Mouse (Mus musculus): Measurements from ENCODE around the gene Cox6b2.
"Not testable (repeated sequence)": the region's sequence is repeated elsewhere in the genome, so short reads cannot be mapped to it uniquely, and the experiment has no call there.

The Cox6b2 gene

DNA sequence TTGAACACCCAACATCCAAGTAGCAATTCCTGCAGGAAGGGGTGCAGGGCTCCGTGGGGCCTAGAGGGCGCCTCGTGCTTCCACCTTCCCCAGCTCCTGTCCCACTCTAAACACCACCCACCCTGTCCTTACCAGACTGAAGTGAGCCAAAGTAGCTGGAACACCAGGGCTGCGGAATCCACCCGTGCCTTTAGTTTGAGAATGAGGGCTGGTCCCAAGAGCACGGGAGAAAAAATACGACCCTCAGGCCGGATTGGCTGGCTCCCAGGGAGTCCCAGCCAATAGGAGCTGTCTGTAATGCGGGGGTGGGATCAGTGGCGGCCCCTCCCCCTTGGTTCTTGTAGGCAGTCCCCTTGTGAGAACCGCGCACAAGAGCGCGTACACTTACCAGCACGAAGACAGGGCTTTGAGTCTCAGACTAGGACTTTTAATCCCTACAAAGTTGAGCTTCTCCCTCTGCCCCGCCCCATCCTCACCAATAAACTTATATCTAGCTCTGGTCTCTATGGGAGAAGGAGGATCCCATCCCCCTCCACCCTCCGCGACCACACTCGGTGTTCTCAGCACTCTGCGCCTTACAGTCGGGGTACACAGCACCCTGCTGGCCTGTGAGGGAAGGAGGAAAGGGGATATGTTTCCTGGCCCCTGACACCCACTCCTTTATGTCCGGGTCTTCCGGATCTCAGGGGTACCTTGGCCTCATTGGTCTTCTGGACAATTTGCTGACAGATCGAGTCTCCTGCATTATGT is at the start of gene Cox6b2:
Gene Cox6b2, minus strand, starts transcription at position 274 of the 750 bp plus-strand sequence.
- DNase-seq (ENCODE audit: low read depth, low spot score), result peak; percentile 99

DNA sequence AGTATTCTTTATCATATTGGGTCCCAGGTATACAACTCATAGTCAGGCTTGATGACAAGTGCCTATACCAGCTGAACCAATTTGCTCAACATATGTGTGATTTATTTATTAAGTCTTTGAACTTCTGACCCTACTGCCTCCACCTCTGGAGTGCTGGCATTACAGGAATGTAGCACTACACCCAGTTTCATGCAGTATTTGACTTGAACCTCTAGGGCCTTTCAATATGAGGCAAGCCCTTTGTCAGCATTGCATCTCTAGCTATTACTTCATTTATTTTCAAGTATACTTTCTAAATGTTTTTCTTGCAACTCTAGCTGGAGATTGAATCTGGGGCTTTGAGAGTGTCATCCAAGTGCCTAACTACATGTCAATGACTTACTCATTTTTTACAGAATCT is 49.4 kb upstream of the Cox6b2 start:
- DNase-seq (ENCODE audit: low read depth, low spot score), result no peak

DNA sequence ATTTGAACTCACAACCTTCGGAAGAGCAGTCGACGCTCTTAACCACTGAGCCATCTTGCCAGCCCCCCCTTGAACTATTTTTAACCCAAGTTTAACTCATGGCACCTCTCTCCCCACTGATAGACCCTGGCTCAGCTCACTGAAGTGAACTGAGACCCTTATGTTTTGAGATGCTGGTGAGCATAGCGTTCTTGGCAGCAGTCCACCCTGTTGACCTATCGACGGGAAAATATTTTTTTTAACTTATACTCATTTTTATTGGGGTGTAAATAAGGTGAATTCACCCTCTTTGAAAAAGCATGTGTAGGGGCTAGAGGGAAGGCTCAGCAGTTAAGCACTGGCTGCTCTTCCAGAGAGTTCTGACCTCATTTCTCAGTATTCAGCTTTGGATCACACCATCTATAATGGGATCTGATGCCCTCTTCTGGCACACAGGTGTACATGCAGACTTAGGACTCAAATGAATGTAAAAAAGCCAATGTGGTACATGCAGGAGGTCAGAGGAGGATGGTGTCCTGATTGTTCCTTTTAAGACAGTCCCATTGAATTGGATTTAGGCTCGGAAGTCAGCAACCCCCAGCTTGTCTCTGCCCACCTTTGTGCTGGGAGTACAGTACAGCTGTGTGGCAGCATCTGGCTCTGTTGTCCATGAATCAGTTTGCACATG is 43.0 kb upstream of the Cox6b2 start:
- peak; percentile 82 for DNase-seq (ENCODE audit: low read depth, low spot score)

DNA sequence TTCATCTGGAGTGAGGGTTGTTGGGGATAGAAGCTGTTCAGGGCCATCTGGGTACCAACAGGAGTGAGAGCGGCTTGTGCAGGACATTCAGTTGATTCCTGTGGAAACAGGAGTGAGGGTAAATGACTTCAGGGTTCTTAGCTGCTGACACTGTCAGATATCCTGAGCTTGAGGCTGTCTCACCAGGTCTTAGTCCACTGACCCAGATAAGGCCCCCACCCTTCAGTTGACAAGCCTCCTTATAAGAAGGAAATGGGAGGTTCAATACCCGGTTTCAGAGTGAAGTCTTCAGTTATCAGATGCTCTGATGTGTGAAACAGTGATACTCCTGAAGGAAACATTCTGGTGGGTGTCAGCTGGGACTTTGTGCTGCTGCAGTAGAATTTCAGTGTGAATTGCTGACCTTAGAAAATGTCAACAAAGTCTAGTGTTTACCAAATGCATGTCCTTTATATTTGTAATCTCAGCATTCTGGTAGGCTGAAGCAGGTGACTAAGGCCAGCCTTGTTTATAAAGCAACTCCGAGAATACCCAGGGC is 41.8 kb upstream of the Cox6b2 start:
- no peak for DNase-seq (ENCODE audit: low read depth, low spot score)

DNA sequence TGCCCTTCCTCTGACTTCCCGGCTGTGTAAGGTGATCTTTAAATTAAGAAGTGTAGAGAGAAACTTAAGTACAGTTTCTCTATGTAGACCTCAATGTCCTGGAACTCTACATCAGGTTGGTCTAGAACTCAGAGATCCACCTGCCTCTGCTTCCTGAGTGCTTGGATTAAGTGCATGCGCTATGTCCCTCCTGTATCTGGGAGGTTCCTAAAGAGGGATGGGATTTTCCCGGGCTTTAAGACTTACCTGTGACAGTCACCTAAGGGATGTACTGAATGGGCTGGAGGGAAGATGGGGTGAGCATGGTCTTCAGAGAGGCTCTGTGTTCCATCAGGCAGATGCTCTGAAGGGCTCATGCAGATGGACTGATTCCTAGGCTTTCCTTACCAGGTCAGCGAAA is 40.8 kb upstream of the Cox6b2 start:
- DNase-seq (ENCODE audit: low read depth, low spot score), result peak; percentile 54

DNA sequence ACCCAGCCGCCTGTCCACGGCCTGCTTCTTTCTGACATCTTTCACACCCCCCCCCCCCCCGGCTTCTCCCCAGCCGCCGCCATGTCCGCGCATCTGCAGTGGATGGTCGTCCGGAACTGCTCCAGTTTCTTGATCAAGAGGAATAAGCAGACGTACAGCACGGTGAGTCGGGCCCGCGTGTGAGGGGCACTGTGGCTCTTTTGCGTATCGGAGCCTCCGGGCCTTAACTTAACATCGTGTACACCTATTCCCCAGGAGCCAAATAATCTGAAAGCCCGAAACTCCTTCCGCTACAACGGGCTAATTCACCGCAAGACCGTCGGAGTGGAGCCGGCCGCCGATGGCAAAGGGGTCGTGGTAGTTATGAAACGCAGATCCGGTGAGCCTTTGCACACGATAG is 40.4 kb upstream of the Cox6b2 start:
- DNase-seq (ENCODE audit: low read depth, low spot score), result not testable (repeated sequence)

DNA sequence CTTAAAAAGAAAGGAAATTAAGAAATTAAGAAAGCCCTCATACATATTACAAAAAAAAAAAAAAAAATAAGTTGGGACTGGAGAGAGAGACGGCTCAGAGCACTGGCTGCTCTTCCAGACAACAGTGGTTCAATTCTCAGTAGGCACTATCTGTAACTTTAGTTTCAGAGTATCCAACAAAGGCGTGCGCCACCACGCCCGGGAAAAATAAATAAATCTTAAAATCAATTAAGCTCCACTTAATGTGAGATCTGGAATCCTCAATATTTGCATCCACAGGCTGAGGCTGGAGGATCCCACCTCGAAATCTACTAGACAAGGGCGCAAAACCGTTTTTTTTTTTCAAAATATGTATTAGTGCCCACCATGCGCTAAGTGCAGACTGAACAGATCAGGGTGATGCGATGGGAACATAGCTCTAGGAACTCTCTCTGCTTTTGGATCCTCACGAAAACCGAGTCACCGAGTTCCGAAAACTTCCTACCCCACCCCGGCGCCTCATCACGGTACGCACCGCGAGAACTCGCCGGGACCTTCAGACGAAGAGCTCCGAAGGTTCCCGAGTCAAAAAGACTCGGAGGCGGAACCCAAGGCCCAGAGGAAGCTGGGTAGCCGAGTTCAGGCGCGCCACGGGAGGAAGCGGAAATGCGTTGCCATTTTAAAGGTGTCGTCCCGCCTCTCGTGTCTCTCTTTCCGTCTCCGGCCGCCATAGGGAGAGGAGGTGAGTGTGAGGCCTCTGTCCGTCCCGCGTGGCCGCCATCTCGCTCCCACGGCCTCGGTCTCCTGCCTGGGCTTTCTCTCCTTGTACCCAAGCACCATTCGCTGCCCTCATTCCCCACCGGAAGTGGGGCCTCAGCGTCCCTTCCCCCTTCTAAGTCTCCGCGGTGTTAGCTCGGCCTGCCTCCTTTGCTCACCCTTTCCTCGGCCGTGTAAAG is 39.7 kb upstream of the Cox6b2 start, which contains the start of gene Rpl28:
Gene Rpl28, plus strand, starts transcription at position 597 of the 935 bp plus-strand sequence.
- DNase-seq (ENCODE audit: low read depth, low spot score), result peak; percentile 98

DNA sequence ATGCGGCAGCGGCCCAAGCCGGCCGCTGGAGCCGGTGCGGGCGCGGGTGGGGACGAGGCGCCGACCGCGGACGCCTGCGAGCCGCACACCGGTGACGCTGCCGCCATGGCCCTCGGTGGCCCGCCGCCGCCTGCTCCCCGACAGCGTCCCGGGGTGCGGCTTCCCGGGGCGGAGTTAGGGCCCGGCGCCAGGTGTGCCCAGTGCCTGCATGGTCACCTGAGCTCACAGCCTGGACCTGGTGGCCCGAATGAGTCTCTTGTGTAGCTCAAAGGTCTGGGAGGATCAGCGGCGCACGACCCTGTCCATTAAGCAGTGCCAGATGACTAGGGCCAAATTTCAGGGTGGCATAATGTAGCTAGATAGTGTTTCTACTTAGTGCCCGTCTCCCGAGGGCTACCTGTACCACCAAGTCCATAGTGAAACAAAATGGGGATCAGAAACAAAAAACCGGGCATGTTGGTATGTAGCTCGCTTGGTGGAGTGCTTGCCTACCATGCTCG is 36.6 kb upstream of the Cox6b2 start, which contains the start of gene Tmem238:
Gene Tmem238, minus strand, starts transcription at position 221 of the 500 bp plus-strand sequence.
- DNase-seq (ENCODE audit: low read depth, low spot score), result no peak

DNA sequence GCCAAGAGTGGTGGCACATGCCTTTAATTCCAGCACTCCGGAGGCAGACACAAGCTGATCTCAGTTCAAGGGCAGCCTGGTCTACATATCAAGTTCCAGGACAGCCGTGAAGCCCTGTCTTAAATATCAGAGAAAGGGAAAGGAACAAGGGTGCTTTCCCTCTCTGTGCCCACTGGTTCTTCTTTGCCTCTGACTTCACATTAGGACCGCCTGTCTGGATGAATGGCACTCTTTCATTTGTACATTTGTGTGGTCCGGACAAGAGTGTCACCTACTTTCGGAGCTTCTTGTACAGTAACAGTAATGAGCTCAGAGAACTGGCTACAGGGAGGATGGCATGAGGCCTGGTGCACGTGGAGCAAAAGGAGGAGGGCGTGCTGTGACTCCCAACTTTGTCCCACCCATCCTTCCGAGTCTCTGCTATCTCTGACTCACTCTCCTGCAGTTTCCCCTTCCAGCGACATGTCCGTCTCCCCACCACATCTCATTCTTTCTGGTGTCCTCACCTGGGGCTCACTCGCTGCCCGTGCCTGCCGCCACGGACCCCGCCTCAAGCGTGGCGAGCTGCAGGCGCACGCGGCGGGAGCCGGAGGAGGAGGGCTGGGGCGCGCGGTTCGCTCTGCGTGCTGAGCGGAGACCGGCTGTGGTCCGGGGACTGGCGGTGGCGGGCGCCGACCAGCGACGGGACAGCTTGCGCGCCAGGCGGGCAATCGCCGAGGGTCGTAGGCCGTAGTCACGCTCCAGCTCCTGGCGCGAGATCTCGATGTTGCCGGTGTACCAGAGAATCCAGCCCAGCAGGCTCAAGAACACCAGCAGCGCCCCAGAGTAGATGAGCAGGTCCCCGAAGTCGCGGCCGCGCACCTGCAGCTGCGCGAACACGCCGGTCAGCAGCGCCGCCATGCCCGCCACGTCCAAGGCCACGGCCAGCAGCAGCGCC is 35.9 kb upstream of the Cox6b2 start:
- DNase-seq (ENCODE audit: low read depth, low spot score), result peak; percentile 77

DNA sequence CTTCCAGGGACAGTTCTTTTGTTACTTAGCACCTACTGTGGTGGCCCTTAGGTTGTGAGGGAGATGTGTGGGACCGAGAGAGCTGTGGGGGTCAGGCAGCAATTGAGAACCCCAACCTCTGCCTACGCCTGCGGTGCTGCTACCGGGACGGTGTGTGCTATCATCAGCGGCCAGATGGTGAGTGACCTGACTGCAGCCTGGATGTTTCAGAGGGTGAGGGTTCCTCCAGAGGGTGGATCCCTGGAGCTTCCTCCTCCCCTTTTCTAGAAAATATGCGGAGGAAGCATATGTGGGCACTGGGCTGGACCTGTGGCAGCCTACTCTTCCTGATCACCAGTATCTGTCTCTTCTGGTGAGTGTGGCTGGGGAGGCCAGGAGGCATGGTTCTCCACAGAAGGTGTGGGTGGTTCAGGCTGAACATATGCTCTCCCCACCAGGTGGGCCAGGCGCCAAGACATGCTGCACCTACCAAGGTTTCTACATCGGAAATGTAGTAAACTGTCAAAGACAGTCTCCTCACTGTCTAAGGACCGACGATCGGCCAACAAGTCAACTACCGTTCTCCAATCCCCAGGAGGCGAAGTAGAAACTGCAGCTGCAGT is 30.9 kb upstream of the Cox6b2 start:
- DNase-seq (ENCODE audit: low read depth, low spot score), result no peak

DNA sequence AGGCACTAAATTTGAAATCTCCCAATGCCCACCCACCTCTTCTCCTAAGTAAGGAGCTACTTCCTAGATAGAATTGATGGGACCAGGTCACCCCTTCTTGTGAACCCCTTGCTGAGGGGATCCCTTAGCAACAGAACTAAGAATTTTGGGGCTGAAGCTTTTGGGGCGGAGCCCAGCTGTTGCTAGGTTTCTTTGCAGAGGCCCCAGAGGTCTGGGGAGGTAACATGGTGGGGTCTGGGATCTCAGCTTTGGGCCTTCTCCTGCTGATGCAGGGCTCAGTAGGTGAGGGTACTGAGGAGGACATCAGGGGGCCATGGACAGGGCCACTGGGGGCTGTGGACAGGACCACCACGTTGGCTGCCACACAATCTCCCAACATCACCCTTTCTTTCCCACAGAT is 29.9 kb upstream of the Cox6b2 start, which contains the start of the genes Il11 and Tmem190:
Gene Il11, minus strand, starts transcription at position 101 of the 400 bp plus-strand sequence.
Gene Tmem190, plus strand, starts transcription at position 179 of the 400 bp plus-strand sequence.
- DNase-seq (ENCODE audit: low read depth, low spot score), result no peak

DNA sequence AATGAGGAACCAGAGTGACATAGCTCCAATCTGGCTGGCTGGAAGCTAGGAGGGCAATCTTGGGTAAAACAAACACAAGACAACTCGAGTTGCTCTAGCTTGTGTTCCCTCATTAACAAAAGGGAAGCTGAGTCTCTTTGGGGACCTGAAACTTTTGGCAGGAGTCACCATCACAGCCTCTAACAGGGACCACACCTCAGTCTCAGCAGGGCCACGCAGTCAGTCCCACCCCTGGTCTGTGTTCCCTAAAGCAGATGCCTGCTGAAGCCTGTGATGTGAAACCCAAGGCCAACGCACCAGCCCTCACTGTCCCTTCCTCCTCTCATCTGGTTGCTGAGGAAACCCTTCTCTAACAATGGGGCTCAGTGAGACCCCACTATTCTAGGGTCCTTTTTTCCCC is 29.2 kb upstream of the Cox6b2 start:
- no peak for DNase-seq (ENCODE audit: low read depth, low spot score)

DNA sequence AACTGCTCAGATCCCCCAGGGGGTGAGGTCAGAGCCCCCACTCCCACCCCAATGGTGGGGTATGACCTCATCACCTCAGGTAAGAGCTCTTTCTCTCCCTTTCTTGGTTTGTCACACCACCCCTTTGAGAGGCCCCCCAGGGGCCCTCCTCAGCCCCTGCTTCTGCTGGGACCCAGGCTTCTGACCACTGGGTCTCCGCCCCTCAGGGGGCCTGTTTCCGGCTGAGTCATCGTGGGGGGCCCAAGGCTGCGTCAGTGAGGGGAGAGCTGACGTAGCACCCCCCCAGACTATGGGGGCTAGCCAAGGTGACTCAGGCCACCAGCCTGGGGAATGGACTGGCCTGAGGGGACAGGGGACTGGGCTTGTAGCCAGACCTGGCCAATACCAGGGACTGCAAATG is 27.0 kb upstream of the Cox6b2 start:
- DNase-seq (ENCODE audit: low read depth, low spot score), result no peak

DNA sequence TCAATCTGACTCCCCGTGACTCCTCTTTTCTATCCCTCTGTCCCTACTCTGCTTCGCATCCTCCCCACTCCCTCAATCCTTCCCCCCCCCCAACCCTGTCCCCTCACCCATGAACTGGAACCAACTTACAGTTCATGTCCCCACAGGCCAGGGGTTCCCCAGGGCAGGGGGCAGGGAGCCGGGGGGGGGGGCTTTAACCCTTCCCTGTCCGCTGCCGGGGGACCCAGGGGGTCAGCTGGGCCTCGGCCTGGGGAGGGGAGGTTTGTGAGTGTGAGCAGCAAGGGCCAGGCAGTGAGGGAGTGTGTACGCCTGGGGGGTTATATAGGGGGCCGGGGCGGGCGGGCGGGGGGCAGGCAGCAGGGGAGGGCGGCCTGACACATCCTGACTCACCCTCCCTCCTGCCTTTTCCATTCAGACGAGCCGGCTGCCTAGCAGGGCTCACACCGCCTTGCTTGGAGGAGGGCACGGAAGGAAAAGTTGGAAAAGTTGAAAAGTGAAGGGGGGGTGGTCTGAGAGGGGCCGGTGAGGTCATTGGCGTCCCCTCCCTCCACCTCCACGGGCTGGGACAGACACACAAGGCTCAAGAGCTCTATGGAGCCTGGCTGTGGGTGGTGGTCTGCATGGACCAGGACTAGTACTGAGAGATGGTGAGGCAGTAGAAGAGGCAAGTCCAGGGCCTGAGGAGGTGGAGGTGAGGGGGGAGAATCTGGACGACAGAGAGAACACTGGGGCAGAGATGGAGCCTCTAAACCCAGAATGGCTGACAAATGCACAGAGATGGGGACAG is 25.1 kb upstream of the Cox6b2 start:
- no peak for DNase-seq (ENCODE audit: low read depth, low spot score)

DNA sequence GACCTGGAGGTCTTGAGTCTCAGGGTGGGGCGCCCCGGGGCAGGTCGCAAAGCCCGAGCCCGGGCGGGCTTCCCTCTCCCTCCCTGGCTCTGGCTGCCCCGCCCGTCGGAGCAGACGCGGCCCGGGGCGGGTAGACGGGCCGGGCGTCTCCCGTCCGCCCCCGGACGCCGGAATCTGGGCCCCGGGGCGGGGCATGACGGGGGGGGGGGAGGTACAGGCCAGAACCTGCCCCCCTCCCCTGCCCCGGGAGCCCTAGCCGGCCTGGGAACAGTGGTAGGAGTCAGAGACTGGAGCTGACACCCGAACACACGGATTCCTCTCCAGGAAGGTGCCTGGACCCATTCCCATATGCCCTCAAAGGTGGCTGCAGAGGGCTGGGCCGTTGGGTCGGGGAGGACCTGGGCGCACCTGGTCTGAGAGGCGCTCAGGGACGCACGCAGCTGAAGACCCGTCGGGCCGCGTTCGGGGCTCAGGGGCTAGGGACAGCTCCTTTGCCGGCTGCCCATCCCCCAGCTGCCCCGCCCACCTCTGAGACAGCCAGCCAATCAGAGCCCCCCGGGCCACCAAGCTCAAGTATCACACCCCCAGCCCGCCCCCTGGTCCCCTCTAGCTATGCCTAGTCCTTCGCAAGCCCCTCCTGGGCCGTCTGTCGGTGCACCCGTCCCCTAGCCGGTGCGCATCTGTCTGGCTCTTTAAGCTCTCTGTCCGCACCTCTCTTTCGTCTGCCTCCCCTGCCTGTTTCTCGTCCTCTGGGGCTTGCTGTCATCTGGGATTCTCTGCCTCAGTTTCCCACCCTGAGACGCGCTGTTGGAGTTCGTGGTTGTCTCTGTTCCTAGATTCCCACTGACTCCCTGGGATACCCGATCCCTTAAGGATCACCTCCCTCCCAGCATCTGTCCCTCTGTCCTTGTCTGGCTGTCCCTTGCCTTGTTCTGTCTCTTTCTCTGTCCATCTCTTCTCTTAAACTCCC is 24.3 kb upstream of the Cox6b2 start:
- peak; percentile 92 for DNase-seq (ENCODE audit: low read depth, low spot score)

DNA sequence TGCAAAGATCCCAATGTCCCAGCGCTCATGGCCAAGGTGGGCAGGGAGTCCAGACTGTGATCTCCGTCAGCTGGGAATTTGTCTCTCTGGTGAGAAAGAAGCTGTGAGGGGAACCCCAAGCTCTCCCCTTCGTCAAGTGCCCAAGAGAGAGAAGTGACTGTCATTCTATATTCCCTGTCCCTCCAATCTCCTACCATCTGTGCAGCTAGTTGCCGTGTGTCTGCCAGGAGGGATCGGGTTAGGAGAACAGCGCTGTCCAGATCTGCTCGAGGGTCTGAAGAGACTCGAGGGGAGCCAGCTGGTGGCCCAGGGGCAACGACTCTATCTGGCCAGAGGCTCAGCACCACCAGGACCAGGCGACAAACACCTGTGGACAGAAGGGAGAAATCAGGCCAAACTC is 23.2 kb upstream of the Cox6b2 start:
- DNase-seq (ENCODE audit: low read depth, low spot score), result no peak

DNA sequence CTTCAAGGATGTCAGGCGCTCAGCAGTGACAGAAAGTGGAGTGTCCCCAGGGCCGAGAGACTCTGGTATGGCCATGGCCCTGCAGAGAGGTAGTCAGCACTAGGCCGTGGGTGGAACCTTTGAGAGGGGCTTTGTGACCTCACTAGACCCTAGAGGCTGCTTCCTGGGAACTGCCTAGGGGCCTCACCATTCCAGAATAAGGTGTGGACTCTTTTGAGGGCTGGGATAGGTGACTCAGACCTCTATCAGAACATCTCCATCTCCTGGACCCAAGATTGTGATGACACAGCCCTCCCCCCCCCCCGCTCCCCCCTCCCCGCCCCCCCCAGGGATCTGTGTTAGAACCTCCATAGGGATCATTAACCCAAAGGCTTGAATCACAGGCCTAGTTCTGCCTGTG is 18.3 kb upstream of the Cox6b2 start, which contains the start of gene Fam71e2:
Gene Fam71e2, minus strand, starts transcription at position 101 of the 400 bp plus-strand sequence.
- no peak for DNase-seq (ENCODE audit: low read depth, low spot score)
